Mouse (Mus musculus): ENCODE measurements around the gene Sesn3. TPM values are rescaled to one million over a fixed set of nuclear protein-coding genes. Genes with fewer than 3 reads are reported as not detected.

Sesn3 gene
- total and polyA plus RNA-seq, 3 experiments: 1.5 to 6.0 TPM; not detected in 1

- no peaks in the 10 kb centered on the region for H3K79me2 ChIP-seq (ENCODE audit: control insufficient read depth, insufficient read depth, low read length, poor library complexity)
- H3K36me3 ChIP-seq (ENCODE audit: control insufficient read depth in 1 of 2, insufficient read depth in 2 of 2, low read length in 2 of 2): peaks cover 0 to 36% of the 10 kb centered on the region in 2 experiments; a peak in 2 of 4 replicates
- H3K27ac ChIP-seq (ENCODE audit: control insufficient read depth, low read depth, low read length): no peak overlapping the region
- peaks cover 28 to 37% of the 10 kb centered on the region in 2 experiments for H3K4me1 ChIP-seq (ENCODE audit: control insufficient read depth in 1 of 2, insufficient read depth in 2 of 2, low read length in 2 of 2)
- TF ChIP-seq UBTF (IDR thresholded peaks at IDR 0.05; ENCODE audit: borderline replicate concordance, insufficient read depth, low read depth, low read length): no peak
- TF ChIP-seq SMC3 (IDR thresholded peaks at IDR 0.05; ENCODE audit: low read depth, low read length): no peak
- no peak for TF ChIP-seq MYC (IDR thresholded peaks at IDR 0.05; ENCODE audit: low read depth, low read length)
- no peak for TF ChIP-seq NRF1 (IDR thresholded peaks at IDR 0.05; ENCODE audit: insufficient read depth, low read depth, low read length, poor library complexity, severe bottlenecking)
- no peak for TF ChIP-seq TAL1 (IDR thresholded peaks at IDR 0.05; ENCODE audit: low read length)
- no peak for TF ChIP-seq GATA1 (IDR thresholded peaks at IDR 0.05; ENCODE audit: low read depth, low read length)
- TF ChIP-seq POLR2AphosphoS2 (IDR thresholded peaks at IDR 0.05; ENCODE audit: low read length): no peak
- no peak for TF ChIP-seq ETS1 (IDR thresholded peaks at IDR 0.05; ENCODE audit: low read depth, low read length)
- no peak for TF ChIP-seq MAX (IDR thresholded peaks at IDR 0.05; ENCODE audit: low read length)
- no peak for TF ChIP-seq NELFE (IDR thresholded peaks at IDR 0.05; ENCODE audit: low read depth, low read length)
- TF ChIP-seq TBP (IDR thresholded peaks at IDR 0.05; ENCODE audit: low read depth, low read length): no peak
- TF ChIP-seq MXI1 (IDR thresholded peaks at IDR 0.05; ENCODE audit: low read depth, low read length): no peak
- no peak for TF ChIP-seq TCF12 (IDR thresholded peaks at IDR 0.05; ENCODE audit: low read depth, low read length)
- TF ChIP-seq EP300 (IDR thresholded peaks at IDR 0.05; ENCODE audit: low read depth in 1 of 2, low read length in 2 of 2): no peak
- no peak for TF ChIP-seq MYB (IDR thresholded peaks at IDR 0.05; ENCODE audit: low read depth, low read length)
- no peak for TF ChIP-seq HCFC1 (IDR thresholded peaks at IDR 0.05; ENCODE audit: low read depth, low read length)
- TF ChIP-seq CHD2 (IDR thresholded peaks at IDR 0.05; ENCODE audit: low read length): no peak
- TF ChIP-seq JUND (IDR thresholded peaks at IDR 0.05; ENCODE audit: low read depth, low read length): no peak
- no peak for TF ChIP-seq ZNF384 (IDR thresholded peaks at IDR 0.05; ENCODE audit: low read depth, low read length)
- TF ChIP-seq BHLHE40 (IDR thresholded peaks at IDR 0.05; ENCODE audit: borderline replicate concordance, low read depth, low read length): no peak
- no peaks in the 10 kb centered on the region for H3K9me3 ChIP-seq (replicated peaks; ENCODE audit: insufficient read depth, low read length)
- no peak overlapping the region for H3K4me3 ChIP-seq (ENCODE audit: control insufficient read depth in 1 of 2, insufficient read depth in 1 of 2, low read depth in 2 of 2, low read length in 2 of 2)
- no peak overlapping the region for H3K9ac ChIP-seq (ENCODE audit: control insufficient read depth, low read depth, low read length, poor library complexity, severe bottlenecking)
- no peak for DNase-seq (ENCODE audit: low read depth, low spot score)
- no peaks in the 10 kb centered on the region for H3K27me3 ChIP-seq (ENCODE audit: control insufficient read depth in 1 of 2, insufficient read depth in 2 of 2, low read length in 2 of 2)
These were observed 87.4 kb downstream of the Sesn3 start for GRCm38 (mm10) chr9:14362068-14362768.

DNA sequence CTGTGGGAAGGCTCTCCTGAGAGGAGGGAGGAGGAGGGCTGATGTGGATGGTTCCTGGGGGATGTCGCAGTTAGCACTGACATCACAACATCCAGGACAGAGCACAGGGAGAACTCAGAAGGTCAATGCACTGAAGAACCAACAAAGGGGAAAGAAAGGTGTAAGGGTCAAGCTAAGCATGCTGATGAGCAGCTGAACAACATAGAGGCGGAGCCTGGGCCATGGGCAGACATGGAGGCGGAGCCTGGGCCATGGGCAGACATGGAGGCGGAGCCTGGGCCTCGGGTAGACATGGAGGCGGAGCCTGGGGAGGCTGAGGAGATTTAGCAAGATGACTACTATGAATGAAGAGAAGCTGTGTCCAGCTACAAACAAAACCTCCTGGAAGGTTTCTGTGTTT, 88.7 kb downstream of the Sesn3 start:
- peaks cover 38 to 47% of the 10 kb centered on the region in 2 experiments for H3K4me1 ChIP-seq (ENCODE audit: control insufficient read depth in 1 of 2, insufficient read depth in 2 of 2, low read length in 2 of 2)
- H3K36me3 ChIP-seq (ENCODE audit: control insufficient read depth in 1 of 2, insufficient read depth in 2 of 2, low read length in 2 of 2): peaks cover 0 to 47% of the 10 kb centered on the region in 2 experiments; a peak in 2 of 4 replicates
- H3K79me2 ChIP-seq (ENCODE audit: control insufficient read depth, insufficient read depth, low read length, poor library complexity): no peaks in the 10 kb centered on the region
- H3K27me3 ChIP-seq (ENCODE audit: control insufficient read depth in 1 of 2, insufficient read depth in 2 of 2, low read length in 2 of 2): no peaks in the 10 kb centered on the region
- TF ChIP-seq ETS1 (IDR thresholded peaks at IDR 0.05; ENCODE audit: low read depth, low read length): no peak
- 0 out of 2 replicates have a peak, but pooled peaks have one; percentile 37 for TF ChIP-seq MXI1 (IDR thresholded peaks at IDR 0.05; ENCODE audit: low read depth, low read length)
- 0 out of 4 replicates have a peak, but pooled peaks of 1 of the 2 experiments have one; percentile 28 for TF ChIP-seq POLR2A (IDR thresholded peaks at IDR 0.05; ENCODE audit: control insufficient read depth in 1 of 2, insufficient read depth in 1 of 2, low read depth in 1 of 2, low read length in 2 of 2, poor library complexity in 1 of 2)
- H3K27ac ChIP-seq (ENCODE audit: control insufficient read depth, low read depth, low read length): no peak overlapping the region
- H3K9me3 ChIP-seq (replicated peaks; ENCODE audit: insufficient read depth, low read length): no peaks in the 10 kb centered on the region
- no peak overlapping the region for H3K4me3 ChIP-seq (ENCODE audit: control insufficient read depth in 1 of 2, insufficient read depth in 1 of 2, low read depth in 2 of 2, low read length in 2 of 2)
- DNase-seq (ENCODE audit: low read depth, low spot score): peak; percentile 65
- no peak overlapping the region for H3K9ac ChIP-seq (ENCODE audit: control insufficient read depth, low read depth, low read length, poor library complexity, severe bottlenecking)

Data from MEL (cell line).